Mouse (Mus musculus) Patski (cell line): Measurements from ENCODE around the gene Myo1c. TPM values are rescaled to one million over a fixed set of nuclear protein-coding genes. Genes with fewer than 3 reads are reported as not detected.

Source experiments
- ATAC-seq: fragments of 100-300 bp; one replicate; pipeline ENCODE4 v1.8.0; 2021
- CTCF ChIA-PET: fragments of 350-600 bp; sonication (Branson Sonifier 250); formaldehyde crosslinking; loops from one replicate; lab custom pipeline; 2022; ENCODE audit warnings: inconsistent platforms; lab: Charles Lee
- POLR2A ChIA-PET: fragments of 350-600 bp; sonication (Branson Sonifier 250); formaldehyde crosslinking; loops from one replicate; lab custom pipeline; 2022; ENCODE audit warnings: antibody characterized with exemption, inconsistent platforms; lab: Charles Lee
- DNase-seq: peaks from one replicate; pipeline ENCODE4 v3.0.0-alpha.2; 2011; ENCODE audit warnings: low read depth, low spot score
- H3K27me3 ChIP-seq: fragments of 371-371 bp; one replicate; pipeline ENCODE4 v1.5.1; 2021
- CTCF ChIP-seq: fragments of 100-300 bp; IDR thresholded peaks from one replicate; pipeline ENCODE4 v1.5.1; 2021
- in situ Hi-C: fragments of 300-500 bp; cut with MboI; formaldehyde crosslinking; loops from 3 replicates; pipeline ENCODE4 v1.11.1; 2018; ENCODE audit warnings: low pct_unique_long_range_greater_than_20kb, mixed read lengths
- polyA plus RNA-seq: library from polyadenylated mRNA; unstranded; gene quantifications from one replicate; pipeline ENCODE4 v1.2.3, GENCODE M21; 2021

Gene Myo1c
- polyA plus RNA-seq, 1 experiment from 2014 or later: 121 TPM

DNA sequence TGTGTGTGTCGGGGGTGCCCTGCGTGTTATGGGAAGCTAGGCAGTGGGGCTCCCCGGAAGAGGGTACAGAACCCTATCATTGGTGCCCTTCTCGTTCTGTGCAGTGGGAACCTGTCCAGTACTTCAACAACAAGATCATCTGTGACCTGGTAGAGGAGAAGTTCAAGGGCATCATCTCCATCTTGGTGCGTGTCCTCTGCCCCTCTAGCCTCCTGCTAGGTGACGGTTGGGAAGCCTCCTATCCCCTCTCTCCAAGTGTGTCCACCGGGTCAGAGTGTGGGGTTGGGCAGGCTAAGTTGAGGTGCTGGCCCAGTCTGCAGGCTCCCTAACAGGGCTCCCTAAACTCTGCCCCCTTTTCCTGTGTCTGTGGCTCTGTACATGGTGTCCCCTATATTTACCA is 11.8 kb downstream of the Myo1c start:
- POLR2A ChIA-PET: interaction anchor here (0.6 to 0.8 kb wide), 2 partner anchors 25 to 131 kb away, joined by 3 to 4 read pairs; no protein-coding TSS in a partner anchor
- H3K27me3 ChIP-seq: no peaks in the 10 kb centered on the region
- in situ Hi-C loops: no loop called here
- ATAC-seq (no peak), DNase-seq (no peak)
- CTCF ChIA-PET: no interaction called here
- no peak for TF ChIP-seq CTCF

- CTCF ChIA-PET: no interaction called here
- no peaks in the 10 kb centered on the region for H3K27me3 ChIP-seq
- DNase-seq (no peak), ATAC-seq (no peak)
- in situ Hi-C loops: no loop called here
- POLR2A ChIA-PET: interaction anchor here (0.6 kb wide), 1 partner anchor 272 kb away, joined by 3 read pairs; no protein-coding TSS in a partner anchor
- TF ChIP-seq CTCF: no peak
Measured at GRCm38 (mm10) chr11:75666296-75666695, 16.0 kb downstream of the Myo1c start.

- no peak for DNase-seq
- ChIA-PET POLR2A (no interaction called here), CTCF (no interaction called here)
- no peaks in the 10 kb centered on the region for H3K27me3 ChIP-seq
- no peak for TF ChIP-seq CTCF
- in situ Hi-C loops: no loop called here
- no peak for ATAC-seq
Measured at GRCm38 (mm10) chr11:75668621-75669020, 18.3 kb downstream of the Myo1c start.

DNA sequence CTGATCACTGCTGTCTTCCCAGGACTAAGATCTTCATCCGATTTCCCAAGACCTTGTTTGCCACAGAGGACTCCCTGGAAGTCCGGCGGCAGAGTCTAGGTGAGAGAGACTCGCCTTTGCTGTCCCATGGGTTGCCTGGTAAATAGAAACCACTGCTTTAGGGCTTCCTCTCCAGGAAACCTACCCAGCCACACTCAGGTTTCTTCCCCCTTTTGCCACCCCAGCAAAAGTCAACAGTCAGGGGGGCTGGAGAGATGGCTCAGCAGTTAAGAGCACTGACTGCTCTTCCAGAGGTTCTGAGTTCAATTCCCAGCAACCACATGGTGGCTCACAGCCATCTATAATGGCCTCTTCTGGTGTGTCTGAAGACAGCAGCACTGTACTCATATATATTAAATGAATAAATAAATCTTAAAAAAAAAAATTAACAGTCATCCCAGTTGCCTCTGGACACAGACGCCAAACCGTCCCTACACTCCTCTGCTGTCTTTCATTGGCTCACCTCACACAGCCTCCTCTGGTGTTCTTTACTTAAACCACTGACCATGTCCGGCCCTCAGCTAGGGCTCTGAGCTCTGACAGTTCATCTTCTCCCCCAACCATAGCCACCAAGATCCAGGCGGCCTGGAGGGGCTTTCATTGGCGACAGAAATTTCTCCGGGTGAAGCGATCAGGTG is 19.0 kb downstream of the Myo1c start:
- no peak for DNase-seq
- in situ Hi-C loops: no loop called here
- H3K27me3 ChIP-seq: no peaks in the 10 kb centered on the region
- CTCF ChIA-PET: no interaction called here
- ATAC-seq: no peak
- POLR2A ChIA-PET: no interaction called here
- TF ChIP-seq CTCF: no peak

DNA sequence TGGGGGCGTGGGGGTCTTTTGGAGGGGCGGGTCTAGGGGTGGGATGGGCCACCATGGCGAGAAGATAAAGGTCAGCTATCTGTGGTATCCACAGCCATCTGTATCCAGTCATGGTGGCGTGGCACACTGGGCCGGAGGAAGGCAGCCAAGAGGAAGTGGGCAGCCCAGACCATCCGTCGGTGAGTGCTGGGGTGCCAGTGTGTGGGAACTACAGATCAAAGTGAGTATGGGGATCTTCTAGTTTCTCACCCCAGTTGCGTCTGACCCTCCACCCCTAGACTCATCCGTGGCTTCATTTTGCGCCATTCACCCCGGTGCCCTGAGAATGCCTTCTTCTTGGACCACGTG is 19.5 kb downstream of the Myo1c start:
- POLR2A ChIA-PET: no interaction called here
- DNase-seq: no peak
- no peak for ATAC-seq
- no peaks in the 10 kb centered on the region for H3K27me3 ChIP-seq
- TF ChIP-seq CTCF: no peak
- CTCF ChIA-PET: no interaction called here
- in situ Hi-C loops: no loop called here

DNA sequence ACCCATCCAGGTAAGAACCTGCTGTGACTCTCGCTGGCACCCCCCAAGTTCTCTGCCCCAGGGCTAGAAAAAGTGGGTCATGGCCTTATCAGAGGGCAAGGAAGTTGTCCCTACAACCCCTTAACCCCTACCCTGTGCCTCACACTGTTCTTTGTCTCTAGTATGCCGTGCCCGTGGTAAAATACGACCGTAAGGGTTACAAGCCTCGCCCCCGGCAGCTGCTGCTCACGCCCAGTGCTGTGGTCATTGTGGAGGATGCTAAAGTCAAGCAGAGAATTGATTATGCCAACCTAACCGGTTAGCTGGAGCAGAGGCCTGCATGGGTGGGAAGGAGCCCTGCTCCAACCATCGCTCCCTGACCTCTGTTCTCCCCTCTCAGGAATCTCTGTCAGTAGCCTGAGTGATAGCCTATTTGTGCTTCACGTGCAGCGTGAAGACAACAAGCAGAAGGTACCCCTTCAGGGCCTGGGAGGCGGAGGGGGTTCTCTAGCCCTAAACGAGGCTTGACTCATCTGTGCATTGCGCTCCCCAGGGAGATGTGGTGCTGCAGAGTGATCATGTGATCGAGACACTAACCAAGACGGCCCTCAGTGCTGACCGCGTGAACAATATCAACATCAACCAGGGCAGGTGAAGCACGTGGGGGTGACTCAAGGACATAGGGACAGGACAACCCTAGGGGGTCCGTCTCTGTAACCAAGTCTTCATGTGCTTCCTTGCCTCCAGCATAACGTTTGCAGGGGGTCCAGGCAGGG is 21.3 kb downstream of the Myo1c start:
- in situ Hi-C loops: no loop called here
- H3K27me3 ChIP-seq: no peaks in the 10 kb centered on the region
- DNase-seq (no peak), ATAC-seq (no peak)
- ChIA-PET POLR2A (no interaction called here), CTCF (no interaction called here)
- no peak for TF ChIP-seq CTCF

GRCm38 (mm10) chr11:75673411-75673810 is 23.1 kb downstream of the Myo1c start:
- CTCF ChIA-PET: no interaction called here
- TF ChIP-seq CTCF: no peak
- no peak for ATAC-seq
- no peak for DNase-seq
- POLR2A ChIA-PET: no interaction called here
- H3K27me3 ChIP-seq: no peaks in the 10 kb centered on the region
- in situ Hi-C loops: no loop called here

DNA sequence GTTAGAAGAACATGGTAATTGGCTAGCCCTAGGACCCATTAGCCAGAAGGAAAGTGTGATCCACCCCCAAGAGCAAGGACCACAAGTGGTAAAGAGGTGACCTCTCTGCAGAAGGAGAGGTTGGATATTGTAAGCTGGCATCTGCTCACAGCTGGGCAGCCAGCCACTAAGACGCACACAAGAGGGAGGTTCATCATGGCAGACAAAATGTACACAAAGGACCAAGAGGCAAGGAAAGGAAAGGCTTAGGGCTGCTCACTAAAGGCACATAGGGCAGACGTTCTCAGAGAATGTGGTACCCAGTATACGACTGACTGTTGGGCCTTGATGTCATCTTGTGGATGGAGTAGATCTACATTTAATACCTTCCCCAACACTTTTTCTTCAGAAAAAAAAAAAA is 24.6 kb downstream of the Myo1c start:
- no peaks in the 10 kb centered on the region for H3K27me3 ChIP-seq
- ChIA-PET POLR2A (interaction anchor here (0.7 kb wide), 1 partner anchor 49 kb away, joined by 5 read pairs; no protein-coding TSS in a partner anchor), CTCF (no interaction called here)
- no peak for TF ChIP-seq CTCF
- DNase-seq (no peak), ATAC-seq (no peak)
- in situ Hi-C loops: no loop called here

DNA sequence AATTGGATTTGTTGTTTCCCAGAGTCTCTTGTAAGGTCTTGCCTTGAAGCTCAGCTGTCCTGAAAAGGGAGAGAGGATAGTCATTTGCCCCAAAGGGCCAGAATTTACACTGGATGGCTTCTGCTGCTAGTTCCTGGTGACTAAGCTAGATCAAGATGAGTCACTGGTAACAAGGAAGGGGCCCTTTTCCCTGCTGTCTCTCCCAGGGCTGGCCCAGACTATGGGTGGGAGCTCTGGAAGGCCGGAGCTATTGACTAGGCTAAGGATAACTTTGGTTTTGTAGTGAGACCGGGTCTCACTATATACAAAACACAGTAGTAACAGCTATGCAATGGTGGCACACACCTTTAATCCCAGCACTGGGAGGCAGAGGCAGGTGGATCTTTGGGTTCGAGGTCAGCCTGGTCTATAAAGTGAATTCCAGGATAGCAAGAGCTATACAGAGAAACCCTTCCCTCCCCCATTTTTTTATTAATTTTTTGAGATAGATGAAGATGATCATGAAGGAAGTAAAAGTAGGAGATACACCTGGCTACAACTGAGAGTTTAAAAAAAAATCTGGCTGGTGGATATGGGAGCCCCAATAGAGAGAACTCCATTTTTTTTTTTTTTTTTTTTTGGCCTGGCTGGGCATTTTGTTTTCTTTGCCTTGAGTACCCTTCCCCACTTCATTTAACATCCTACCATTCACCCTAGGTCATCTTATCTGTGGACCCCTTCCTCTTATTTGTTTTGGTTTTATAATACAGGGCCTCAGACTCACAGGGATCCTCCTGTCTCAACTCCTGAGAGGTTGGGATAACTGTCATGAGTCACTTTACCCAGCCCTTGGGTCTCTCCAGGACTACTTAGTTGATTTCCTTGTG is 27.8 kb downstream of the Myo1c start:
- ChIA-PET CTCF (no interaction called here), POLR2A (interaction anchor here (0.7 kb wide), 1 partner anchor 233 kb away, joined by 7 read pairs; no protein-coding TSS in a partner anchor)
- TF ChIP-seq CTCF: no peak
- no peaks in the 10 kb centered on the region for H3K27me3 ChIP-seq
- no peak for ATAC-seq
- in situ Hi-C loops: no loop called here
- no peak for DNase-seq

DNA sequence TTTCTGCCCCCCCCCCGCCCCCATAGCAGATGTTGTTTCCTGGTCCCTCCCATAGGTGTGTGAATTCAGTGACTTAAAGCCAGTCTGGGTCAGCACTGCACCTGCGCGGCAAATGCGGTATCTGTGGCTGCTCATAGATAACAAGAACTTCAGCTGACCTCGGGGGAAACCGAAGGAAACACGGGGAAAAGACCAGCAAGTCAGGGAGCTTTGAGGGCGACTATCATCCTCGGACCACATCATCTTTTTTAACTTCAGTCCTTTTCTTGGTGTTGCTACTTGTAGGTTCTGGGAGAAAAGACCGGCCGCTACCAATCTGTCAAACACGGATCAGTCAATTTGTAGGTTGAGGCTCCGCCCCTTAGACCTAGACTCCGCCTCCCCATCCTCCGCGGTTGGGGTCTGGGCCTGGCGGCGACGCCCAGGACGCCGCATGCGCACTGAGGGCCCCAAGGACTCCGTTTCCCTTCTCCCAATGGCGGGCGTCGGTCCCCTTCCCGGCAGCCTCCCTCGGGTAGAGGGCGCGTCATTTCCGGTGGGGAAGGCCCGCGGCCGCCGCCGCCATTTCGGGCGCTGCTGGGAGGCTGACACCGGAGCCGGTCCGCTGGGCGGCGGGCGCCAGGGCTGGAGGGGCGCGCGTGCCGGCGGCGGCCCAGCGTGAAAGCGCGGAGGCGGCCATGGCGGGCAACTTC is 28.6 kb downstream of the Myo1c start, which contains the start of gene Crk:
Gene Crk (plus strand): TSS at position 513 of the 692 bp plus-strand sequence.
- in situ Hi-C loops: no loop called here
- ChIA-PET POLR2A (interaction anchor here (0.9 to 1.5 kb wide), 3 partner anchors 21 to 50 kb away, joined by 3 to 5 read pairs (median 3); no protein-coding TSS in a partner anchor), CTCF (no interaction called here)
- TF ChIP-seq CTCF: no peak
- DNase-seq (peak; percentile 81), ATAC-seq (peak; percentile 87)
- H3K27me3 ChIP-seq: no peaks in the 10 kb centered on the region
